ENCODE assay signal across 8 mouse cellular contexts in genomic region chr9:53984868-53985267, GRCm38 (mm10). TPM values are rescaled to one million over a fixed set of nuclear protein-coding genes. Genes with fewer than 3 reads are reported as not detected.
A peak's percentile ranks its signal among the peaks of the same experiment; 100 is the strongest.
DNase-seq lines count a peak whose midpoint lies in the region; ATAC-seq and TF ChIP-seq lines count a peak whose summit lies in the region.

No protein-coding gene starts in this region.

- TF ChIP-seq EP300 in liver, embryonic 14.5 days (IDR thresholded peaks at IDR 0.05; ENCODE audit: low read depth), result no peak

- POLR2A ChIA-PET in Patski (lab: Charles Lee), result no interaction called here

- H3K4me3 ChIP-seq in hindbrain, embryonic 11.5 days (ENCODE audit: low read depth, low read length), result no peak overlapping the region
- no peak overlapping the region for H3K4me3 ChIP-seq in hindbrain, embryonic 16.5 days (ENCODE audit: low read length)
- no peak overlapping the region for H3K4me3 ChIP-seq in embryonic facial prominence, embryonic 14.5 days (ENCODE audit: low read depth, low read length)
- H3K4me3 ChIP-seq in liver, embryonic 14.5 days (ENCODE audit: insufficient read depth in 1 of 2, low read depth in 2 of 2, low read length in 2 of 2), result no peak overlapping the region

- peak; percentile 10; the same call in 1 of the 2 replicates for ATAC-seq in hindbrain, embryonic 11.5 days (ENCODE audit: low FRiP score)
- no peak for ATAC-seq in hindbrain, embryonic 16.5 days
- ATAC-seq in Patski, result no peak
- no peak for ATAC-seq in embryonic facial prominence, embryonic 14.5 days (ENCODE audit: low read depth)
- ATAC-seq in liver, embryonic 14.5 days (ENCODE audit: insufficient read depth), result no peak

- H3K4me1 ChIP-seq in hindbrain, embryonic 11.5 days (replicated peaks; ENCODE audit: control insufficient read depth, insufficient read depth, low read length), result no peaks in the 10 kb centered on the region
- H3K4me1 ChIP-seq in hindbrain, embryonic 16.5 days (ENCODE audit: control insufficient read depth, insufficient read depth, low read depth, low read length), result no peaks in the 10 kb centered on the region
- no peaks in the 10 kb centered on the region for H3K4me1 ChIP-seq in embryonic facial prominence, embryonic 14.5 days (ENCODE audit: control insufficient read depth, insufficient read depth, low read length)
- no peaks in the 10 kb centered on the region for H3K4me1 ChIP-seq in liver, embryonic 14.5 days (replicated peaks; ENCODE audit: control insufficient read depth in 2 of 2, insufficient read depth in 2 of 2, low read length in 1 of 2)

- H3K9me3 ChIP-seq in hindbrain, embryonic 11.5 days (ENCODE audit: control insufficient read depth, low read length), result no peaks in the 10 kb centered on the region
- H3K9me3 ChIP-seq in hindbrain, embryonic 16.5 days (ENCODE audit: control insufficient read depth, low read length), result no peaks in the 10 kb centered on the region
- no peaks in the 10 kb centered on the region for H3K9me3 ChIP-seq in embryonic facial prominence, embryonic 14.5 days (ENCODE audit: control insufficient read depth, low read length)
- no peaks in the 10 kb centered on the region for H3K9me3 ChIP-seq in liver, embryonic 14.5 days (ENCODE audit: control insufficient read depth, low read length)

- TF ChIP-seq CTCF in Patski (IDR thresholded peaks at IDR 0.05), result peak; percentile 84
- peak; percentile 56 for TF ChIP-seq CTCF in liver, embryonic 14.5 days (IDR thresholded peaks at IDR 0.05; ENCODE audit: low read depth)

- no peaks in the 10 kb centered on the region for H3K27me3 ChIP-seq in hindbrain, embryonic 11.5 days (ENCODE audit: control insufficient read depth, insufficient read depth, low read length)
- H3K27me3 ChIP-seq in hindbrain, embryonic 16.5 days (replicated peaks; ENCODE audit: control insufficient read depth, insufficient read depth, low read length), result no peaks in the 10 kb centered on the region; the same call in 1 of the 2 replicates
- peaks cover 4% of the 10 kb centered on the region for H3K27me3 ChIP-seq in Patski
- H3K27me3 ChIP-seq in embryonic facial prominence, embryonic 14.5 days (replicated peaks; ENCODE audit: control insufficient read depth, insufficient read depth, low read length), result no peaks in the 10 kb centered on the region
- no peaks in the 10 kb centered on the region for H3K27me3 ChIP-seq in liver, embryonic 14.5 days (ENCODE audit: control insufficient read depth, insufficient read depth, low read length)

- no peaks in the 10 kb centered on the region for H3K36me3 ChIP-seq in hindbrain, embryonic 11.5 days (ENCODE audit: control insufficient read depth, insufficient read depth, low read length)
- H3K36me3 ChIP-seq in hindbrain, embryonic 16.5 days (ENCODE audit: control insufficient read depth, insufficient read depth, low read length), result no peaks in the 10 kb centered on the region
- H3K36me3 ChIP-seq in embryonic facial prominence, embryonic 14.5 days (ENCODE audit: control insufficient read depth, insufficient read depth, low read length), result no peaks in the 10 kb centered on the region
- H3K36me3 ChIP-seq in liver, embryonic 14.5 days (replicated peaks; ENCODE audit: control insufficient read depth, insufficient read depth, low read depth), result no peaks in the 10 kb centered on the region

- H3K9ac ChIP-seq in hindbrain, embryonic 11.5 days (ENCODE audit: low read depth, low read length), result no peak overlapping the region
- no peak overlapping the region for H3K9ac ChIP-seq in hindbrain, embryonic 16.5 days (ENCODE audit: low read depth, low read length)
- no peak overlapping the region for H3K9ac ChIP-seq in embryonic facial prominence, embryonic 14.5 days (ENCODE audit: low read depth, low read length)
- H3K9ac ChIP-seq in liver, embryonic 14.5 days (replicated peaks), result no peak overlapping the region

- in situ Hi-C loops in Patski (cut with MboI; ENCODE audit: low pct_unique_long_range_greater_than_20kb), result loop anchor here (10.0 kb wide), 2 partner anchors 50 to 160 kb away; no protein-coding TSS in a partner anchor

- DNase-seq in hindbrain, embryonic 11.5 days (ENCODE audit: low spot score), result peak; percentile 79
- DNase-seq in 3T3-L1 (ENCODE audit: low read depth, low spot score) (peak; percentile 48), Patski (ENCODE audit: low read depth, low spot score) (no peak)
- peak; percentile 30 for DNase-seq in embryonic facial prominence, embryonic 14.5 days (ENCODE audit: low spot score)
- DNase-seq in liver, embryonic 14.5 days (ENCODE audit: low read depth in 3 of 3, low spot score in 3 of 3), result no peak
- peak; percentile 7 for DNase-seq in thymus, postnatal 0 days (ENCODE audit: low spot score)
- DNase-seq in spleen, postnatal 14 days (ENCODE audit: low spot score in 2 of 2), result no peak

- no peak overlapping the region for H3K27ac ChIP-seq in hindbrain, embryonic 11.5 days (ENCODE audit: low read depth, low read length)
- H3K27ac ChIP-seq in hindbrain, embryonic 16.5 days (ENCODE audit: low read depth, low read length), result no peak overlapping the region
- H3K27ac ChIP-seq in embryonic facial prominence, embryonic 14.5 days (replicated peaks; ENCODE audit: low read depth, low read length), result no peak overlapping the region
- no peak overlapping the region for H3K27ac ChIP-seq in liver, embryonic 14.5 days

- WGBS in hindbrain, embryonic 11.5 days, result 34% methylated on average over 9 of the region's 9 CpGs
- 34% methylated on average over 9 of the region's 9 CpGs for WGBS in hindbrain, embryonic 16.5 days
- WGBS in embryonic facial prominence, embryonic 14.5 days, result 31% methylated on average over 9 of the region's 9 CpGs
- 29% methylated on average over 9 of the region's 9 CpGs for WGBS in liver, embryonic 14.5 days (ENCODE audit: insufficient replicate concordance)

- no peak overlapping the region for H3K4me2 ChIP-seq in hindbrain, embryonic 11.5 days (replicated peaks; ENCODE audit: low read depth, low read length)
- H3K4me2 ChIP-seq in hindbrain, embryonic 16.5 days (ENCODE audit: low read length), result no peak overlapping the region
- no peak overlapping the region for H3K4me2 ChIP-seq in embryonic facial prominence, embryonic 14.5 days (ENCODE audit: low read depth, low read length)
- no peak overlapping the region for H3K4me2 ChIP-seq in liver, embryonic 14.5 days (ENCODE audit: low read depth)

- CTCF ChIA-PET in Patski (lab: Charles Lee), result interaction anchor here (0.7 to 1.9 kb wide), 8 partner anchors 10 to 89 kb away, joined by 3 to 6 read pairs (median 3); partner anchors contain the start of gene Elmod1

RNA-seq across cellular contexts. Expression of gene Elmod1, which starts 9.8 kb away (rescaled TPM):
- polyA plus RNA-seq in hindbrain, embryonic 11.5 days (2014; fragmentation: Nextera tagmentation; extraction: Ambion mirVana), result 2.6 and 3.6 TPM in 2 replicates
- 14.6 and 19.9 TPM in 2 replicates for polyA plus RNA-seq in hindbrain, embryonic 16.5 days (2015; fragmentation: Nextera tagmentation; extraction: Ambion mirVana)
- polyA plus RNA-seq in Patski (2021), result 11.4 TPM
- polyA plus RNA-seq in embryonic facial prominence, embryonic 14.5 days (2014; fragmentation: Nextera tagmentation; extraction: Ambion mirVana), result 0.60 and 0.97 TPM in 2 replicates
- polyA plus RNA-seq in liver, embryonic 14.5 days (2012; rRNA removed), result 0.03 and 0.08 TPM in 2 replicates
- polyA plus RNA-seq in liver, embryonic 14.5 days (2014; fragmentation: Nextera tagmentation; extraction: Ambion mirVana), result not detected in 2 replicates
- polyA plus RNA-seq in thymus, postnatal 0 days (2015; fragmentation: Nextera tagmentation; extraction: Ambion mirVana), result 0.09 and 0.16 TPM in 2 replicates

Comparison
In these comparisons a context has a peak if more than half of its experiments do, and no peak if none do; other contexts are left out.
1. DNase-seq: peak in hindbrain, embryonic 11.5 days (single experiment), 3T3-L1 (single experiment), embryonic facial prominence, embryonic 14.5 days (single experiment) and thymus, postnatal 0 days (single experiment); none in Patski (single experiment), liver, embryonic 14.5 days (0 of 3) and spleen, postnatal 14 days (0 of 2).